ENCODE assay signal across 8 mouse cellular contexts in genomic region chr3:86142263-86142933, GRCm38 (mm10). TPM values are rescaled to one million over a fixed set of nuclear protein-coding genes. Genes with fewer than 3 reads are reported as not detected.
DNase-seq lines count a peak whose midpoint lies in the region; ATAC-seq and TF ChIP-seq lines count a peak whose summit lies in the region.

Rps3a1 (minus strand) TSS chr3:86142702.

- CTCF ChIA-PET in Patski (lab: Charles Lee): interaction anchor here (0.9 kb wide), 1 partner anchor 79 kb away, joined by 3 read pairs; no protein-coding TSS in a partner anchor

- H3K27me3 ChIP-seq in Patski: no peaks in the 10 kb centered on the region
- H3K27me3 ChIP-seq in hindbrain, embryonic 13.5 days: no peaks in the 10 kb centered on the region

- TF ChIP-seq CTCF in Patski (IDR thresholded peaks at IDR 0.05): no peak

- peak within 1 kb of the TSS; percentile 82 for H3K4me2 ChIP-seq in hindbrain, embryonic 13.5 days

- H3K9ac ChIP-seq in hindbrain, embryonic 13.5 days: peak within 1 kb of the TSS; percentile 100

- in situ Hi-C loops in Patski (cut with MboI; ENCODE audit: low pct_unique_long_range_greater_than_20kb): loop anchor here (5.0 kb wide), 1 partner anchor 80 kb away; the partner anchor contains the start of gene Lrba

- no peaks in the 10 kb centered on the region for H3K9me3 ChIP-seq in hindbrain, embryonic 13.5 days

- DNase-seq in Patski (ENCODE audit: low read depth, low spot score): peak; percentile 95
- DNase-seq in cerebellum, postnatal 14 days: peak; percentile 100
- DNase-seq in frontal cortex, postnatal 14 days (ENCODE audit: low spot score in 2 of 2): peak; percentile 96 to 99
- peak; percentile 100 for DNase-seq in layer of hippocampus, postnatal 25 days (ENCODE audit: extremely low spot score in 1 of 2, low spot score in 1 of 2)
- DNase-seq in lung, postnatal 25 days (ENCODE audit: low spot score): peak; percentile 98
- peak; percentile 97 for DNase-seq in retina, embryonic 14.5 days (ENCODE audit: low spot score)
- peak; percentile 100 for DNase-seq in thymus, postnatal 4 days

- peak within 1 kb of the TSS; percentile 96 for H3K4me3 ChIP-seq in hindbrain, embryonic 13.5 days

- peak within 1 kb of the TSS; percentile 91 for H3K27ac ChIP-seq in hindbrain, embryonic 13.5 days

- ATAC-seq in Patski: peak; percentile 94
- ATAC-seq in hindbrain, embryonic 13.5 days (ENCODE audit: low FRiP score): peak; percentile 96

- H3K36me3 ChIP-seq in hindbrain, embryonic 13.5 days: peaks cover 35% of the 10 kb centered on the region

- POLR2A ChIA-PET in Patski (lab: Charles Lee): interaction anchor here (0.5 kb wide), 1 partner anchor 94 kb away, joined by 3 read pairs; no protein-coding TSS in a partner anchor

- peaks cover 19% of the 10 kb centered on the region for H3K4me1 ChIP-seq in hindbrain, embryonic 13.5 days (replicated peaks)

- WGBS in hindbrain, embryonic 13.5 days: under 1% methylated on average over 77 of the region's 77 CpGs

RNA-seq across cellular contexts. Expression of gene Rps3a1, which starts in this region (rescaled TPM):
- polyA plus RNA-seq in Patski (2021): 1,398 TPM
- polyA plus RNA-seq in hindbrain, embryonic 13.5 days (2015; fragmentation: Nextera tagmentation; extraction: Ambion mirVana): 711 and 729 TPM in 2 replicates
- 100 to 1,000 TPM; 358 to 428 TPM for total RNA-seq in layer of hippocampus, postnatal 25 days (2021)

Comparison
In these comparisons a context has a peak if more than half of its experiments do, and no peak if none do; other contexts are left out.
1. Peak in every context shown above with its lines: DNase-seq, ATAC-seq, H3K4me3 ChIP-seq and H3K27ac ChIP-seq.